Mouse (Mus musculus) erythroblast, adult 5-6 weeks (primary cell): ENCODE results near the gene Aspa. TPM values are rescaled to one million over a fixed set of nuclear protein-coding genes. Genes with fewer than 3 reads are reported as not detected.
"Not testable (repeated sequence)": the region's sequence is repeated elsewhere in the genome, so short reads cannot be mapped to it uniquely, and the experiment has no call there.

Source experiments
- ATAC-seq: replicated peaks from 2 replicates; pipeline ENCODE4 v1.8.0; 2016; ENCODE audit warnings: moderate number of reproducible peaks, mild to moderate bottlenecking, moderate TSS enrichment, inconsistent platforms; ENCODE audit not compliant: poor library complexity, low FRiP score, severe bottlenecking
- total RNA-seq, 2 experiments: library from RNA; stranded (forward) in 1 of 2; stranded (reverse) in 1 of 2; fragments of 150-400 nt in 1 of 2; fragments of 200-764, 138-1000 nt in 1 of 2; gene quantifications; 2 replicates each; pipeline versions ENCODE4 v1.2.3 to v1.2.4; 2015 to 2017; ENCODE audit warnings: low replicate concordance in 2 of 2

The Aspa gene
- total RNA-seq (2015; ENCODE audit: low replicate concordance) (1.3 TPM in 1 of 2 replicates, not detected in the other), total RNA-seq (2017; ENCODE audit: low replicate concordance) (not detected in 2 replicates)

DNA sequence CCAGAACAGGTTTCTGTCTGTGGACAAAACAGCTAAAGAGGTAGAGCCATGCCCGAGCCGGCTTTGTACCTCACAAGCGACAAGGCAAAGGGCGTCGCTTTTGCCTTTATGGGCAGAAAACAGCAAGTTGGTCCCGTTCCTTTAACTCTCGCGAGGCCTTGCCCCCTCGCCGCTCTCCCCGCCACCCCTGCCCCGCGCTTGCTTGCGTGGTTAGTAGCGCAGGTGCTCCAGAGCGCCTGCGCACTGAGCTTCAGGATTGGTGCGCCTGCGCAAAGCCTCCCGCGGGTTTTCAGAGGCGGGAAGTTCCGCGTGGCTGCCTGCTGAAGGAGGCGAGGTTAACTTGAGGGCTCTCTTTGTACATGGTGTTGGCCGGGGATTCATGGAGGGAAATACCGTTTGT lies at the start of gene Aspa, which contains the start of the genes Gm49340 and Spata22:
Aspa (minus strand) TSS at position 155 of the 400 bp plus-strand sequence.
Gm49340 (plus strand) TSS at position 300 of the 400 bp plus-strand sequence.
Spata22 (plus strand) TSS at position 300 of the 400 bp plus-strand sequence.
- no peak for ATAC-seq

GRCm38 (mm10) chr11:73370946-73371345 lies 41.5 kb upstream of the Aspa start, which contains the start of gene Olfr376:
Gene Olfr376, plus strand, starts transcription at chr11:73371246.
- no peak for ATAC-seq

- ATAC-seq: no peak
These were observed 21.1 kb upstream of the Aspa start, which contains the start of gene Olfr20 for GRCm38 (mm10) chr11:73350483-73350882. Gene Olfr20, plus strand, starts transcription at chr11:73350783.

GRCm38 (mm10) chr11:73336919-73337318 lies 7.5 kb upstream of the Aspa start:
- ATAC-seq: no peak

GRCm38 (mm10) chr11:73333357-73333756 lies 4.0 kb upstream of the Aspa start:
- ATAC-seq: no peak

GRCm38 (mm10) chr11:73327361-73327760 lies 2.0 kb downstream of the Aspa start:
- ATAC-seq: no peak

GRCm38 (mm10) chr11:73326485-73326886 lies 2.9 kb downstream of the Aspa start:
- no peak for ATAC-seq

DNA sequence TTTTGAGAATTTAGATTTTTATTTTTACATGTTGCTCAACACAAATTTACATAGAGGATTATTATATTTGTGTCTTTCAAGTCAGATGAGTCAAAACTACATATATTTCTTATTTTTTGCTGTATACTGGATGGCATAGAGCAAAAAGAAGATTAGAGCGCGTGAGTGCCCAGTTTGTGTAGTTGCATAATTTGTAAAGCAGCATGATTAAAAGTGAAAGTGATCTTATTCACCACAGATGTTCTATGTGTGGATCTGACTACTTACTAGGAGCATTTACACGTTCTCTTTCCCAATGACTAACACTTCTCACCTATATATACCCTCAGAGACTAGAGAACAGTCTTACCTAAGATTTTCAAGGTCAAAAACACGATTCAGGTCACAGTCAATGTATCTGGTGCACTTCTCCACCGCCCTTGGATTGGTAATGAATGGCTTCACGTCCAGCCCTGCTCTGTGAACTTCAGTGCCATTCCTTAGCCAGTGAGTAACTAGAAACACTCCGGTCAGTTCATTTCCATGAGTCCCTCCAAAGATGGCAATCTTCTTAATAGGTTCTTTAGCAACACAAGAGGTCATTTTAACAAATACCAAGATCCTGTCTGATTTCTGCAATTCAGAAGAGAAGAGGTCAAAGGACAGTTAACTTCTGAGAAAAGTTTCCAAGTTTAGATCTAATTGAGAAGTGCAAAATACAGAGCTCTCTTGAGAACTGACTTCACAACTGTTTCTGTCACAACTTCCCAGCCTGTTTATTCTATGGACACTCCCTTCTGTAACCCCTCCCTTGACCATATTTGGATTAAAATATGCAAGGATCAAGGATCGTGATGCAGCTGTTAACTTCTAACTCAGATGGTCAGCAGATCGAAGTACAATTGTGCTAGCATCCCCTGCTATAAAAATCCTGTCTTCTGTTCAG lies 5.2 kb downstream of the Aspa start:
- no peak for ATAC-seq

GRCm38 (mm10) chr11:73321064-73321463 lies 8.3 kb downstream of the Aspa start:
- ATAC-seq: not testable (repeated sequence)

- not testable (repeated sequence) for ATAC-seq
These were observed 10.8 kb downstream of the Aspa start for GRCm38 (mm10) chr11:73318581-73318980.

GRCm38 (mm10) chr11:73315961-73316360 lies 13.4 kb downstream of the Aspa start:
- ATAC-seq: no peak

DNA sequence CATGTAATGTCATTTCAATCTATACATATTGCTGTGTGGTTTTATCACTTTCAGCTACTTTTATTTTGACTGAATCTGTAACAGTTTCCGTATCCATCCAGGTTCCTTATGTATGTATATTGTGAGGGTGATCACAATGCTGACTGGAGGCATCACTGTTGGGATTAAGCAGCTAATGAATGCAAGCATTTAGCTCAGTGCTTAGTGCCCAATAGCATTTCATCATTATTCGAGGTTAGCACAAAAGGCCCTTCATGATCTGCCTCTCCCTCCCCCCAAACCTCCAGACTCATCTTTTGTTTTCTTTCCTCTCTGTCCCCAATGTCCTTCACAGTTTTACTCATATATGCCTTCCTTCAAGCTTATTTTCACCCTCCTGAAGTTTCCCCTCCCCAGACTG lies 26.3 kb downstream of the Aspa start:
- no peak for ATAC-seq

DNA sequence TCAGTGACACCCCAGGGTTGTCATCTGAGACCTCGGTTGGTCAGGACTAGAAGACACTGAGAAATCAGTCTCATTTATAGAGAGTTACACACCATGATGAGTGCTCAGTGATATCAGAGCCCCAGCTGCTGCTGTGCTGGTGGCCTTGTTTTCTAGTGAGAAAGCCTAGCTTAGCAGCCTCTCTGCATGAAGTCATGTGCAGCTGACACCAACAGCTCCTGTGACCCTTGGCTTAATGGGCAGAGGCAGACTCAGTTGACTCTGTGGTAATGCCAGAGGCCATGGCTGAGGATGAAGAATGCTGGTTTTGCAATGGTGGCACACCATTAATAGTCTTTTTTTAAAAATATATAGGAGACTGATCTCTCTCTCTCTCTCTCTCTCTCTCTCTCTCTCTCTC lies 39.8 kb downstream of the Aspa start:
- ATAC-seq: no peak; the same call in 1 of the 2 replicates

- ATAC-seq: no peak
These were observed 45.0 kb downstream of the Aspa start for GRCm38 (mm10) chr11:73284351-73284750.

DNA sequence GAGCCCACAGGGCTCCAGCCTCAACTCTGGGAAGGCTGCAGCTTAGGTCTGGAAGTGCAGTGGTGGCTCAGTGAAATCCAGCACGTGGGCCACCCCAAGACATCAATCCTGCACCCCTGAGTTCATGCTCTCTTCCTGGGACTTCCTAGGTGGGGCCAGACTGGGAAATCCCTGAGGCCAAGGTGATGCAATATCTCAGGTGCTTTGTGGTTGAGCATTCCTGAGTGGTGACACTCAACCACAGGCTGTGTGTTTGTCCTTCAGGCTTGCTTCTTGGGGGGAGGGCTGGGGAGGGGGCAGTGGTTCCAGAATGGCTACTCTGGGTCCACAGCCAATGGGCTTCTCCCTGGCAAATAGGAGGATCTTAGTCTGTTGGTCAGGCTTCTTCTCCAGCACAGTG lies 45.5 kb downstream of the Aspa start:
- ATAC-seq: no peak

DNA sequence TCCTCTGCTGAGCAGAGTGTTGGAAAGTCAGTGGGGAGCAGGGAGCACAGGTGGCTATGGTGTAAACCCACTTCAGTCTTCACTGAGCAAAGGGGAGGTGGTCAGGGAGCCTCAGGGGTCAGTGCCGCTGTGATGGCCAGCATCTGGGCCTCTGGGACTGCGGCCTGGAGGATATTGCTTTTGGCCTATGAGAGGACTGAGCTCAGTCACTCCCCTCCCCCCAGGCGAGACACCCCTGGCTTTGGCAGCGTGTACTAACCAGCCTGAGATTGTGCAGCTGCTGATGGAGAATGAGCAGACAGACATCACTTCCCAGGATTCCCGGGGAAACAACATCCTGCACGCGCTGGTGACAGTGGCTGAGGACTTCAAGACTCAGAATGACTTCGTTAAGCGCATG lies 46.0 kb downstream of the Aspa start:
- no peak for ATAC-seq

DNA sequence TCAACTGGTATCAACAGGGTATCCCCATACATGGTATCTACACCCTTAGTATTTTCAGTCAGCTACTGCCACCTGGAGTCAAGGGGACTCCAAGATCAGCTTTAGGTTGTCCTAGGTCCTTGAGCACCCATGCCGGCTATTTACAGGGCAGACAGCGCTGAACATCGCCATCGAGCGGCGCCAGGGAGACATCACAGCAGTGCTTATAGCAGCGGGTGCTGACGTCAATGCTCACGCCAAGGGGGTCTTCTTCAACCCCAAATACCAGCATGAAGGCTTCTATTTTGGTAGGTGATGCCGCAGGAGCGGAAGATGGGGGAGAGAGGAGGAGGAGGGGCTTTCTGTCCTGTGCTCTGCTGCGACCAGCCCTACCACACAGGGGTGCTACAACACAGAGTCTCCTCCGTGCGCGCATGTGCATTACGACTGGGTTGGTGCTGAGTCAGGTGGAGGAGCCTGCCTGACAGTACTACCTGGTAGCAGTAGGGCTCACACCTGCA lies 47.8 kb downstream of the Aspa start:
- peak; percentile 39 for ATAC-seq

DNA sequence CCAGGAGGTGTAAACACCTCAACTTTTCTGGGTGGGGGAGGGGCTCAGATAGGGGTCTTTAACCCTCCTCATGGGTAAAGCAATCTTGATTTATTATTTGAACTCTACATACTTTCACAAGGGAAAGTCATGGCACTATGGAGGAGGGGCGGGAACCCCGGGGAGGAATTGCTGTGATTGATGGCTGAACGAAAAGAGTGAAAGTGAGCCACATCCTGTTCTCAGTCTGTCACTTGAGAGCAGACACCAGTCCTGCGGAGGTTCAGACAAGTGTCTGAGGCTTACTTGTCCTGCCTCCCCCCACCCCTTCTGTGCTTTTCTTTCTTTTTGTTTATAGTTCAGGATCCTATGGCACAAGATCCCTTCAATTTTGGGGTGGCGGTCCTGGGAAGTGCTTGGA lies 48.7 kb downstream of the Aspa start:
- no peak for ATAC-seq

GRCm38 (mm10) chr11:73274821-73275220 lies 54.6 kb downstream of the Aspa start:
- no peak for ATAC-seq

DNA sequence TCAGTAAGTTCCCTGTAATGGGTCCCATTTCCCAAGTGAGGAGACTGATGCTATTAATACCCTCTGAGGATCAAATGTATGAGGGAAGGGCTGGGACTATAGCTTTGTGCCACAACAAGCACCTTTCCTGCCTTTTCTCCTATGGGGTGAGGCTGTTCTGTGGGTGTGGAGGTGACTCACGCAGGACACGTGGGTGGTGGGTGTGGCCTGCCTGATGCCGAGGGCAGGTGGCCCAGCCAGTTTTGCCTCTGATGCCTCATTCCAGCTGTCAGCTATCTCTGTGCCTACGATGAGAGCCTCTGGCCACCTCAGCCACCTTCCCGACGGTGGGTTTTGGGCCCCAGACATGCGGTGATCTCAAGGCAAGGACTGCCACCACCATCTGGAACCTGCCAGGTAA lies 62.1 kb downstream of the Aspa start, which contains the start of gene Trpv3:
Trpv3 (plus strand) TSS at position 122 of the 400 bp plus-strand sequence.
- ATAC-seq: no peak

GRCm38 (mm10) chr11:73261385-73261784 lies 68.0 kb downstream of the Aspa start:
- ATAC-seq: no peak
